Mouse (Mus musculus) T-helper 2 cell (primary cell): ENCODE measurements around the gene Ambp.

Experiments used
- in situ Hi-C: fragments of 300-600 bp; cut with MboI, MseI; formaldehyde crosslinking; loops from one replicate; pipeline ENCODE4 v1.15.1; 2025; ENCODE audit warnings: high pct_unique_total_duplicates

Gene Ambp

DNA sequence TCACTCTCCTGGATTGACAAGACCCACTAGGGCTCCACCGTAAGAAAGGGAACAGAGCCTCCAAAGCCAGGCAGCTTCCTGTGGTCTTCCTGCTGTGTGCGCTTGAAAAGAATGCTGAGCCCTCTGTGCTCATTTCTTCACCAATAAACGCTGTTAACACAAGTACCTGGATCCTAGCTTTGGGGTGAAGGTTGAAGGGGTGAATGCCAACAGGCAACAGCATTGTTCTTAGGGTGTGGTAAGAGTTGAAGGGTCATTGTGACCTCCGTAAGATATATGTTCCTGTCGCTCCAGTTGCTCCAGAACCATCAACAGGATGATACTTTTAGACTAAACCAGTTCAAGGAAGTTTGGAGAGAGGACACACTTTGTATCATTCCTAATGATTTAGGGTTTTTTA, at the start of gene Ambp:
Gene Ambp (minus strand): TSS at position 101 of the 400 bp plus-strand sequence.
- in situ Hi-C loops = no loop called here

DNA sequence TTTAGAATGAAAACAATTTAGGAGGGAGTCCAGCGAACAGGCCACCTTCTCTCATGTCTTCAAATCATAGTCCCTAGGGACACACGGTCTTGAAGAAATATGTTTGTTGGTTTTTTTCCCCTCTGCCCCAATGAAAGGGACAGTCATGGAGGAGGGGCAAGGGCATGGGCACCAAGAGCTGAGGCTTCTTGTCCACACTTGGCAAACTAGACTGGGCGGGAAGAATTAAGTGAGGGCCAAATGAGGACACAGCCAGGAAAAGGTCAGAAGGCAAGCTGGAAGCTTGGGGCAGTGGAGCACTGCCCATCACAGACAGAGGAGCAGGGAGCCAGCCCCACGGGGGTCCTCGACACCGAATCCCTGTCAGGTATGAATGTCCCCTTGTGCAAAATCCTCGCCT, 49.3 kb upstream of the Ambp start:
- in situ Hi-C loops = no loop called here

DNA sequence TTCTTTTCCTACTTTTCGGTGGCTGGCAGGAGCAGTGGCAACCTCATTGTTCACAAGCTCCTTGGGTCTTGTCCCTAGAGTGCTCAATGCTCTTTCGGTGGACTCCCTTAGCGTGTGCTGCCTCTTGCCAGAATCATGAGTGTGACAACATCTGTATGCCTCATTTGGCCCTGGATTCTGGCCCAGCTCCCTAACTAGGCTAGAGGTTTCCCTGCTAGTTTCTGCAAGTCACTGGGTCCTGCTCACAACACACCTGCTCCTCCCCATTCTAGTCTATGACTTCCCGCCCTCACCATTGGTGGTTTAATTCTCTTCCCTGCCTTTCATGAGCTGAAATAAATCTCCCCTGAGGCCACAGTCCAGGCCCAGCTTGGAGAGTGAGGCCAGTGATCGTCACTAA, 44.8 kb upstream of the Ambp start:
- in situ Hi-C loops = no loop called here

DNA sequence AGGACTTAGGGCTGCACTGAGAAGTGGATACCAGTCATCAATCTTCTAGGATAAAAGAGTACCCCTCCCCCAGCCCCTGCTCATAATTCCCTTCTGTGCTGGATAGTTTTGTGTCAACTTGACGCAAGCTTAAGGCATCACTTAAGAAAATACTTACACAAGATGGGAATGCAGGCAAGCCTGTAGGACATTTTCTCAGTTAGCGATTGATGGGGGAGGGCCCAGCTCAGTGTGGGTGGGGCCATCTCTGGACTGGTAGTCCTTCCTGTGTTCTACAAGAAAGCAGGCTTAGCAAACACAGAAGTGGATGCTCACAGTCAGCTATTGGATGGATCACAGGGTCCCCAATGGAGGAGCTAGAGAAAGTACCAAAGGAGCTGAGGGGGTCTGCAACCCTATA, 39.8 kb upstream of the Ambp start:
- in situ Hi-C loops = no loop called here

DNA sequence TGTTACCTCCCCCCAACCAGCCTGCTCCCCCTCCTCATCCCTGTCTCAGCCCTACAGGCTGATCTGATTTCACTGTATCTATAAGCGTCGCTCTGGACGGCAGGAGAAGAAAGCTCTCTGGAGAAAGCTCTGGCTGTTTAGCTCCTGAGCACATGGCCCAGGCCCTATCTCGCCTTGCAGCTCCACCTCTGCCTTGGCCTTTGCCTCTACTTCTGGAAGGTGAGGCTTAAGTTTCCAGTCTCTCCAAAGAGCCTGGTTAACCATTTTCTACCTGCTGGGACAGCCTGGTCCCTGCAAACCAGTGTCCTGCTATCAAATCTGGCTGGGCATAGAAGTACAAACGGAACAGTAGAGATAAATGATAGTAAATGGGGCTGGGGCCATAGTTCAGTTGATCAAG, 37.0 kb upstream of the Ambp start:
- in situ Hi-C loops = no loop called here

GRCm38 (mm10) chr4:63186281-63186870, 31.8 kb upstream of the Ambp start:
- in situ Hi-C loops = no loop called here

DNA sequence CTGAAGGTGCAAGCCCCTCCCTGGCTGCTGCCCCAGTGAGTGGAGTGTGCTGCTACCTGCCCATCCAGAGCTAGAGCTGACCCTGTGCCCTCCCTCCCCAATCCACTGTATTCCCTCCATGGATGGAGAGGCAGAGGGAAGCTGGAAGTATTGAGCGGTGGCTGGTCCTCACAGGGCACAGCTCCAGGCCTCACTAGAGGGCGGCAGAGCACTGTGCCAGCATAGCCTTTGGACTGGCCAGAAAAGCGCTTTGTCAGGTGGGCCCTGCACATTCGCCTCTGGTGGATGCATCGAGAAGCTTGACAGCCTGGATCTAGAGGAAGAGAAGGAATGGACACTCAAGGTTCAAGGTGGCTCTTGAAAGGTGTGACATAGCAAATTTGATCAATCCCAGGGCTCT, 27.0 kb upstream of the Ambp start:
- in situ Hi-C loops = loop anchor here (5.0 kb wide), 1 partner anchor 136 kb away; no protein-coding TSS in a partner anchor

GRCm38 (mm10) chr4:63171969-63172685, 17.5 kb upstream of the Ambp start, which contains the start of gene Kif12:
Kif12 (minus strand) TSS chr4:63172131.
- in situ Hi-C loops = no loop called here

- in situ Hi-C loops = no loop called here
Measured at GRCm38 (mm10) chr4:63171122-63171521, 16.5 kb upstream of the Ambp start.

GRCm38 (mm10) chr4:63170061-63170460, 15.5 kb upstream of the Ambp start:
- in situ Hi-C loops = no loop called here

GRCm38 (mm10) chr4:63166323-63166722, 11.7 kb upstream of the Ambp start:
- in situ Hi-C loops = loop anchor here (10.0 kb wide), 1 partner anchor 138 kb away; no protein-coding TSS in a partner anchor

GRCm38 (mm10) chr4:63165636-63166035, 11.0 kb upstream of the Ambp start:
- in situ Hi-C loops = loop anchor here (10.0 kb wide), 1 partner anchor 139 kb away; no protein-coding TSS in a partner anchor

- in situ Hi-C loops = no loop called here
Measured at GRCm38 (mm10) chr4:63158961-63159592, 4.5 kb upstream of the Ambp start.

- in situ Hi-C loops = no loop called here
Measured at GRCm38 (mm10) chr4:63158192-63158591, 3.6 kb upstream of the Ambp start.

DNA sequence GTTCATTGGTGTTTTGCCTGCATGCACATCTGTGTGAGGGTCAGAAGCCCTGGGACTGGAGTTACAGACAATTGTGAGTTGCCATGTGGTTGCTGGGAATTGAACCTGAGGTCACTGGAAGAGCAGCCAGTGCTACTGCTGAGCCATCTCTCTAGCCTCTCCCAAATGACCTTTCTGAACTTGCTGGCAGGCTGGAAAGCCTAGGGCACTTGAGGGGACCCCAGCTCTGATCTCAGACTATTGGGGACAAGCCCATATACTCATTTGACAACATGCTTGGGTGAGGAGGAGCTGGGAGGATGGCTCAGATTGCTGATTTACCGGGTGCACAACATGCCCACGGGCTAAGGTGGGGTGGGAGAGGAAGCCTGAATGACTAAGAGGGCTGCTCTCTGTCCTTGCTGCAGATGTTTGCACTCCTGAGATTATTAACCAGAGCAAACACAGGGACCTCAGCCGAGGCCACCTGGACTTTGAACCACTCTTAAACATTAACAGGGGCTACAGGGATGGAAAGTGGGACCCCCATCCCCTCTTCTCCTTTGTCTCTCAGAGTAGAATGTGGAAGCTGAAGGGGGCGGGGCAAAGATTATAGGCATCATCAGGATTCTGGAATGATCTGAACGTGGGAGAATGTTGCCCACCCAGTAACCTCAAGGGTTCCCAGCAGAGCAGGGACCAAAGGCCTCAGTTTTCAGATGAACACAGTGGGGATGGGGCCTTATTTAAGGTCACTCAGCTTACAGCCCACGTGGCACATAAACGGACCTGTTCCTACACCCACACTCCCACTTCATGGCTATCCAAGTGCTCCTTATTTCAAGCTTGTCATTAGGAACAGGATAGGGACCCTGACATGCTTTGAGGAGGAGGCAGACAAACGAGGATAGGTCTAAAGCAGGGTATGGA, 2.4 kb upstream of the Ambp start:
- in situ Hi-C loops = no loop called here

GRCm38 (mm10) chr4:63155596-63155995, 997 bp upstream of the Ambp start:
- in situ Hi-C loops = no loop called here

GRCm38 (mm10) chr4:63154028-63154427, 571 bp downstream of the Ambp start:
- in situ Hi-C loops = no loop called here

- in situ Hi-C loops = no loop called here
Measured at GRCm38 (mm10) chr4:63151127-63151526, 3.5 kb downstream of the Ambp start.

DNA sequence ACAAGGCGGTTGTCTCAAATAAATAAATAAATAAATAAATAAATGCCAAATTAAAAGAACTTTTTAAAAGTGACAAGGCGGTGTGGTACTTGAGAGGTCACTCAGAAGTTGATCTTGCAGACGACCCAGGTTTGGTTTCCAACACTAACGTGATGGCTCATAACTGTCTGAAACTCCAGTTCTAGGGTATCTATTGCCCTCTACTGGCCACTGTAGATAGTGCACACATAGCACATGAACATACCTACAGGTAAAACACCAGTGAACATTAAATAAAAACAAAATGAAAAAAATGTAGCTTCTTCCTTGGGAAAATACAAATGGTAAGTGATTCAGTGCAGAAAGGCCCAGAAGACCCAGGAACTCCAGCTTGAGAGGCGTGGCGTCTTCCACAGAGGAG, 7.3 kb downstream of the Ambp start:
- in situ Hi-C loops = no loop called here

- in situ Hi-C loops = loop anchor here (10.0 kb wide), 1 partner anchor 1375 kb away; no protein-coding TSS in a partner anchor
Measured at GRCm38 (mm10) chr4:63129891-63130624, 24.5 kb downstream of the Ambp start.
